Mouse (Mus musculus): ENCODE results near the gene Tefm. TPM values are rescaled to one million over a fixed set of nuclear protein-coding genes. Genes with fewer than 3 reads are reported as not detected.
A peak's percentile ranks its signal among the peaks of the same experiment; 100 is the strongest.
"Not testable (repeated sequence)": the region's sequence is repeated elsewhere in the genome, so short reads cannot be mapped to it uniquely, and the experiment has no call there.

The Tefm gene
- total RNA-seq, 4 experiments from 2014 or later: 30.1 to 36.3 (median 33.2) TPM

DNA sequence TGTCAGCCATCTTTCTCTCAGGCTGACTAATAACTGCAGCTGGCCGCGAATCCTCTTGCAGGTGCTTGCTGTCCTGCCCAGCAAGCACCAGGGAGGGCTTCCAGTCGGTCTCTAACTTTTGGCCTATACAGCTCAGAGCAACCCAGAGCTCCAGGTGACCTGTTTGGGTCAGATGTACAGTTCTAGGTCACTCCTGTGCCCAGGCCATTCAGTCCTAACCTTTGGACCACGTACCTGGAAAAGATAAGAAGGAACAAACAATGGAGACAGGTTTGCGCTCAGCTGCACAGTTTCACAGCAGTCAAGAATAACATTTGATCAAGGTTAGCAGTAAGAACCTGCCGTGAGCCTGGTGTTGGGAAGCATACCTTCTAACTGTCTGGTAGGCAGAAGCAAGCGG lies 17.0 kb upstream of the Tefm start:
- DNase-seq (ENCODE audit: low spot score): no peak

DNA sequence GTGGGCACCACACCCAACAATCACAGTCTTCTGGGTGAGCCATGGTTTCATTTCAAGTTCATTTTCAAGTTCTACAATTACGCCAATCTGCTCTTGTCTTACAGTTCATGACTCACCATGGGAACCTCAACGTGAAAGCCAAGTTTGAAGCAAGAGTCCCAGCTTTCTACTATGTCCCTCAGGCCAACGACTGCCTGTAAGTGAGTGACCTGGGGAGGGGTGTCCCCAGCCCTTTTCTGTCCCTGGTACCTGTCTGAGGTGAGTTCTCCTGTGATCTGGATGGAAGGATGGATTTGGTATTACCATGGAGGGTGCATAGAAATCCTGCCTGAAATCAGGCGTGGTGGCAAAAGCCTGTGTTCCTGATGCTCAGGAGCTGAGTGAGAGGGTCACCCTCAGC lies 14.9 kb upstream of the Tefm start:
- DNase-seq (ENCODE audit: low spot score): no peak

DNA sequence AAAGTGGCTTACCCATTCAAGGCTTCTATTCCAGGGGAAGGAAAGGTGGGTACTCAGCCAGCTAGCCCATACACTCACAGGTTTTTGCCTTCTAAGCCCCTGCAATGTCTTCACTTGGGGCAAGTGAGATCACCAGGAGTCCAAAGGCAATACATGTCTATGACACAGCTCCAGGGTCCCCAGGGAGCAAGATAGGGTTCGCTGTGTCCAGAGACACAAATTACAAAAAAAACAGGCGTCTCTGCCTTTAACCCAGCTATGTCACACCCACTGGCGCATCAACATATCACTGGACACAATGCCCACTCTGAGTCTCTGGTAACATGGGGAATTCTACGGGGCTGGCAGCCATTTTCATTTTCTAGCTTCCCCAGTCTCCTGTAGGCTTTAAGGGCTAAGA lies 14.0 kb upstream of the Tefm start:
- no peak for DNase-seq (ENCODE audit: low spot score)

DNA sequence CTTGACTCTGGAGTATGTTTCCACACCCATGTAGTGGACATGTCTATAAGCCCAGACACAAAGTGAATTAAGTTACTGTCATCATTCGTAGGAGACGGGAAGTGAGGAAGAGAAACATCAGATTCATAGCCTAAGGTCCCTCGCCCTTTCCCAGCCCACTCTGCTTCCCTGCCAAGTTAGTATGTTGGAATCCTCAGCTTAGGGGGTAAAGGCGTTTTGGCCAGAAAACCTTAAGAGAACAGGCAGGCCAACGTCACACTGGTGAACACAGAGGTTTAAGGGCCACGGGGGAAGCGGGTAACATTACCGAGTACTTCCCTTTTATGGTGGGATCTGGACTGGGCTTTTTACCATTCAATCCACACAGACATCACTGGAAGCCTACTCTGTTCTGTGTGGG lies 13.6 kb upstream of the Tefm start:
- no peak for DNase-seq (ENCODE audit: low spot score)

DNA sequence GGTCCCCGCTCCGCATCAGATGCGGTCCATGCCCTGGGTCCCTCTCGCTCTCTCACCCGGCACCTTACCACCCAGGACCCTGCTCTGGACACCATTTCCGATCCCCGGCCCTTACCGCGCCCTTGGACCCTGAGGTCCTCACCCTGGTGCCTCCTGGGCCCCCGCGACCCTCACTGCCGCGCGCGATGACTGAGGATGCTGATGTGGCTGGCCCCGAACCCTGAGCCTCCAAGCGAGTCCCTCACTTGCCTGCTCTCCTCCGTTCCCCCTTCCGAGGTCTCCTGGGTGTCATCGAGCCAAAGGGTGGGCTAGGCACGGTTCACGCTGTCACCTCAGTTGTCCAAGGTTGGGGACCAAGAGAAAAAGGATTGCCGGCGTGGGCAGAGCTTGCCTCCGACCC lies 12.5 kb upstream of the Tefm start:
- no peak for DNase-seq (ENCODE audit: low spot score)

DNA sequence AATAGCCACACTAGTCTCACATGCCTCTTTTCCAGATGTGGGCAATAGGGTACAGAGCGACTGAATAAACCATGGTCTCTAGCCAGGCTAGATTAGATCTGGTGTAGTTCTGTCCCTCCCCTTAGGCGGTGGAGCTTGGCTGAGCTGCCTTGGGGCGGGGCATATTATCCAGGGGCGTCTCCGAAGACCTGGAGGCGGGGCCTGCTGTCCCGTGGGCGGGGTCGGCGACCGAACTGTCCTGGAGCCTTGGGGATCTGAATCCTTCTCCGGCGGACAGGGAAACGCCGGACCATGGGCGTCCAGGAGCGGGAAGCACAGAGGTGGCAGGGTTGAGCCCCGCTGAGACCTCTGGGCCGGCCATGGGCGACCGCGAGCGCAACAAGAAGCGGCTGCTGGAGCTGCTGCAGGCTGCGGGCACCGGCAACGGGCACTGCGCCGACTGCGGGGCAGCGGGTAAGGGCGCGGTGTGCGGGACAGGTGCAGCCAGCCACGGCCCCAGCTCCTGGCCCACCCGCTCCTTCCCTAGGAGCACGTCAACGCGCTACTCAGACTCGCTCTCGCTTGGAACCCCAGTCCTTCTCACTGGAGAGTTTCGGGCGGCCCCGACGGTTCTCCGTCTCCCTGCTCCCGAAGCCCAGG lies 12.0 kb upstream of the Tefm start, which contains the start of gene Adap2:
TSS of gene Adap2 (plus strand) at position 249 of the 639 bp plus-strand sequence.
- peak; percentile 95 for DNase-seq (ENCODE audit: low spot score)

DNA sequence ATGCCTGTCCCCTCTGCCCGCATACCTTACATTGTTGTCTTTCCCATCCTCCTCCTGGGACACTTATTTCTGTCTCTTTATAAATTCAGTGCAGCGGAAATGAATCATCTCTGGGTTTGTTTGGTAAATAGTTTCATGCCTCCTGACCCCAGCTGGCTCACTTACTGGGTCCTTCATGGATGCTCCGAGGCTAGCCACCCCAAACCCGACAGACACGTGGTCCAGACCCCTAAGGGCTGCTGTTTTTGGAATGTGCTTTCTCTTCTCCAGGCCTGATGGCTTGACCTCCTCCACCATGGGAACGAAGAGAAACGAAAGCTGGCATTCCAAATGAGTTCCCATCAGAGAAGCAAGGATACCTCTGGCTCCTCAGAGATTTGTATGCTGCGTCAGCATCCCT lies 10.4 kb upstream of the Tefm start:
- no peak for DNase-seq (ENCODE audit: low spot score)

DNA sequence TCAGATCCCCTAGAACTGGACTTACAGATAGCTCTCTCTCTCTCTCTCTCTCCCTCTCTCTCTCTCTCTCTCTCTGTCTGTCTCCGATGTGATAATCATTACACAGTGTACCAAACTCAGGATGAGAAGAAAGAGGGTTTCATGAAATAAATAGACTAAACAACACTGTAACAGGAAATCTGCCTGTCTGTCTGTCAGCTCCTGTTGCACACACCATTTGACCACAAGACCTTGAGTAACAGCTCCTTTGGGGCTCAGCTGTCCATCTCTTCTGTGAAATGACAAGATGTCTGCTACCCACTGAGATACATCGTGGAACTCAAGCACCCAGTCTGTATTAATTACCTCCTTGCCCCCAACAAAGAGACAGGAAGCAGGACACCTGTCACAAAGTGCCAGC lies 9.6 kb upstream of the Tefm start:
- DNase-seq (ENCODE audit: low spot score): no peak

DNA sequence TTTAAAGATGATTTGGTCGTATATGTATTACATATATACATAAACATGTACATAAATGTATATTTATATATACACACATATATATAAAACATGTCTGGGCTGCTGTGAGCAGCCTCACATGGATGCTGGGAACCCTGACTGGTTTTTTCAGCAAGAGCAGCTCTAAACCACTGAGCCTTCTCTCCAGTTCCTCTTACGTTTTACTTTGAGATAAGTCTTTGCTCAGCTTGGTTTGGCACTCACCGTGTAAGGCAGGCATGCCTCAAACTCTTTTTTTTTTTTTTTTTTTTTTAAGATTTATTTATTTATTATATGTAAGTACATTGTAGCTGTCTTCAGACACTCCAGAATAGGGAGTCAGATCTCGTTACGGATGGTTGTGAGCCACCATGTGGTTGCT lies 8.6 kb upstream of the Tefm start:
- DNase-seq (ENCODE audit: low spot score): no peak

DNA sequence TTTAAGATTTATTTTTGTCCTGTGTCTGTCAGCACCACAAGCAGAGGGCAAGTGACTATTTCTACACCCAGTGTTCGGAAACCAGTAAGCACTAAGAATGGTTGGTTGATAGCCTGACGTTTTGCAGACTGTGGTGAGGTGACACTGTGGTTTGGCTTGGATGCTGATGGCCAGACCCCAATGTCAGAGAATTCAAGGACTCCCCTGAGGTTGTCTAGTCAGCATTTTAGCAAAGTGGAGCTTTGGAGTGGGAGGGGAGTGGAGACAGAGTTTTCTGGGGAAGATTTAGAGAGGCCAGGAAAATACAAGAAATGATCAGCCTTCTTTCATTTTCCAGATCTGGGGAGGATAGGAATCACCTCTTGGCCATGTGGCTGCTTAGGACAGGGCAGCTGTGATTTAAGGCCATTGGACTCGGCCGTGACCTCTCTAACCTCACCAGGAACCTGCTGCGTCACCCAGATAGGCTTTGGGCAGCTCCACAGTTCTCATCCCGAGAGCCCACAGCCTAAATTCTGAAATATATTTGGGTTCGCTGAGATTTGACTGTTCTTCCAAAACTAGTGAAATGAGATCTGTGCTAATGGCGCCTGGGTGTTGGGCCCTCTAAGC lies 7.5 kb upstream of the Tefm start:
- DNase-seq (ENCODE audit: low spot score): no peak

DNA sequence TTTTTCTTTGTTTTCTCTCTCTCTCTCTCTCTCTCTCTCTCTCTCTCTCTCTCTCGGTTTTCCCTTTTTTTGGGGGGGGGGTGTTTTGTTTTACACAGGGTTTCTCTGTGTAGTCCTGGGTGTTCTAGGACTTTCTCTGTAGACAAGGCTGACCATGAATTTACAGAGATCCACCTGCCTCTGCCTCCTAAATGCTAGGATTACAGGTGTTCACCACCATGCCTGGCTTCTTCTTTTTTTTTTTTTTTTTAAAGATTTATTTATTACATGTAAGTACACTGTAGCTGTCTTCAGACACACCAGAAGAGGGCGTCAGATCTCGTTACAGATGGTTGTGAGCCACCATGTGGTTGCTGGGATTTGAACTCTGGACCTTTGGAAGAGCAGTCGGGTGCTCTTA lies 7.0 kb upstream of the Tefm start:
- not testable (repeated sequence) for DNase-seq (ENCODE audit: low spot score)

DNA sequence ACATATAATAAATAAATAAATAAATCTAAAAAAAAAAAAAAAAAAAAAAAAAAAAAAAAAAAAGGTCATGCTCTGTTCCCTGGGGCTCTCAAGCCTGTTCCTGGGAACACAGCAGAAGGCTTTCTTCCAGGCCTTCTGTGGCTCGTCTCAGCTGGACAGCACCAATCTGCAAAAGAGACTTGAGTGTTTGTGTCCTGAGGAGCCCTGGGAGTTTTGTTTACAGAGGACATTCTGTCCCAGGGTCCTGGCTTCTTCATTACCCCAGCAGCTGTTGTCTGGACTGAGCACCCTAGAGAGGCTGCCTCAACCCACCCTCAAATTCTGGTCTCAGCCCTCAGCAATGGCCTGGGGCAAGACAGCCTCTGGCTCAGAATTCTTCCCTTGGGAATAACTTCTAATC lies 6.3 kb upstream of the Tefm start:
- peak; percentile 84 for DNase-seq (ENCODE audit: low spot score)

DNA sequence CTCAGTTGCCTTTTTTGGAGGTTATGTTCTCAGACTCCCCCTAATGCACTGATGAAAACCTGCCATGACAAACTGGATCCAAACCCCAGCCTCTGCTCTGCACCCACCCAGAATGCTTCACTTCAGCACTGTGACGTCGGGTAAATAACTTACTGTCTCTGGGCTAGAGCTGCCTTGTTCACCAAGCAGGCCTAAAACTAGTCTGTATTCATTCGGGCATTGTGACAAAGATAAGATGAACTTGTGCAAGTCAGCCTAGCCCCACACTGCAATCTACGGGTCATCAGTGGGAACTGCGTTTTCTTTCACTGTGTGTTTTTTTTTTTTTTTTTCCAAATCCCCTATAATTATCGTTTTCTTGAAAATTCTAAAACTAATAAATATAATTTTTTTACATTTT lies 5.8 kb upstream of the Tefm start:
- peak; percentile 48 for DNase-seq (ENCODE audit: low spot score)

DNA sequence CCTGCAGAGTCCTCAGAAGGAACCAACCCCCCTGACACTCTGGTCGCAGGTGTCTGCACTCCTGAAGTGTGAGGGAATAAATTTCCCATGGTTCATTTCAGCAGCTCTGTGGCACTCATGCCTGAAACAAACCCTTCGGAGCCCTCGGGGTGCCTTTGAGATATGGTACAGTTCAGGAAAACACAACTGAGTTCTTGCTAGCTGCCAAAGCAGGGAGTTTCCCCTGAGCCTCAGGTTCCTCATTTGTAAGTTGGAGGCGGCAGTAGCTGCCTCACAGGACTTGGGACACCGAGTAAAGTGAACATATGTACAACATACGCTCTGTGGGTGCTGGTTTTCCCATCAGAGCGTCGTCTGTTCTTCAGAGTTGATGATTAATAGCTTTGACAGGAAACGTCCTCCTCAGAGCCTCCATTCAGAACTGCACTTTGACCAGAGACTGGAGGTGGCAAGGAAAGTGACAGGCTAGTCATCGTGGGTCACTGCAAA lies 3.9 kb upstream of the Tefm start:
- no peak for DNase-seq (ENCODE audit: low spot score)

DNA sequence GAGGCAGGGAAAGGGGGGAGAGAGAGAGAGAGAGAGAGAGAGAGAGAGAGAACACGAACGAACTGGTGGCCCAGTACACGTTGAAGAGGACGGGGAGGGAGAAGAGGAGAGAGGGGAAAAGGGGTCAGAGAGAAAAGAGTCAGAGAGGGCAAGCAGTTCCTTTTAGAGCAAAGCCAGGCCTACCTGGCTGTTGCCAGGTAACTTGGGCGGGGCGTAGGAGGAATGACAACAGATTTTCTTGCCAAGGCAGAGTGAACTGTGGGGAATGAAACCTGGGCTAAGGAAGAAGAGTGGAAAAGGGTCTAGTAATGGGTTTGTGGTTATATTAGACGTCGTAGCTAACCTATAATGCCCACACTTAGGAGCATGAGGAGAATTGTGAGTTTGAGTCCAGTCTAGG lies 897 bp upstream of the Tefm start:
- DNase-seq (ENCODE audit: low spot score): no peak

DNA sequence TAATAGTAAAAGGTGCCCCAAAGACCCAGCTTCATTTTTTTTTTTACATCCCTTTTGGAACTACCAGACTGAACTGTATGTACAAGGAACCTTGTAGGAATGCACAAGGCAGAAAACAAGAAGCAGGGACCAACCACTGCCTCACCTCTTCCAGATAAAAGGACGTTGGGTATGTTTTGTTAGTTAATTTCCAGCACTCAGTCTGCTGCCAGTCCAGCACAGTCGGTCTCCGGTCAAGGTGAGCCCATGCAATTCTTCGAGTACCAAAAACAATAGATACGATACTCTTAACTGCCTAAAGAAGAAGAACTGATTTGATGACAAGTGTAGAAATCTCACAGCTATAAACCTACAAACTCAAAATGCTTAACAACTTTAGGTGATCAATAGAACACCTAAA lies 4.2 kb downstream of the Tefm start:
- no peak for DNase-seq (ENCODE audit: low spot score)

DNA sequence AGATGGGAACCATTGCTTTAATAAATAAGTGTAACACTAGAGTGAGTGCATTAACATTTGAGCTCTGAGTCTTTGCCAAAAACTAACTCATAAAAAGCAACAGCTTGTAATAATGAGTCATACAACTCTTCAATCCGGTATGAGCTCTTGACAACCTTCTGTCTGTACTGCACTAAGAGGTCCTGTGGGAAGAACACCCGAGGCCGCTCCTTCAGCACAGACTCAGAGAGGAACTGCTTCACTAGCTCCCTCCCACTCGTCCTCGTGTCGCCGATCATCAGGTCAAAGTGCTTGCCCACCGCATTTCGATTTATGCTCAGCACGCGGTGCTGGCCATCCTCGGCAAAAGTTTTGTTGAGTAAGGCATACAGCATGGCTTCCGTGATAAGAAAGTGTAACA lies 5.2 kb downstream of the Tefm start:
- DNase-seq (ENCODE audit: low spot score): no peak

DNA sequence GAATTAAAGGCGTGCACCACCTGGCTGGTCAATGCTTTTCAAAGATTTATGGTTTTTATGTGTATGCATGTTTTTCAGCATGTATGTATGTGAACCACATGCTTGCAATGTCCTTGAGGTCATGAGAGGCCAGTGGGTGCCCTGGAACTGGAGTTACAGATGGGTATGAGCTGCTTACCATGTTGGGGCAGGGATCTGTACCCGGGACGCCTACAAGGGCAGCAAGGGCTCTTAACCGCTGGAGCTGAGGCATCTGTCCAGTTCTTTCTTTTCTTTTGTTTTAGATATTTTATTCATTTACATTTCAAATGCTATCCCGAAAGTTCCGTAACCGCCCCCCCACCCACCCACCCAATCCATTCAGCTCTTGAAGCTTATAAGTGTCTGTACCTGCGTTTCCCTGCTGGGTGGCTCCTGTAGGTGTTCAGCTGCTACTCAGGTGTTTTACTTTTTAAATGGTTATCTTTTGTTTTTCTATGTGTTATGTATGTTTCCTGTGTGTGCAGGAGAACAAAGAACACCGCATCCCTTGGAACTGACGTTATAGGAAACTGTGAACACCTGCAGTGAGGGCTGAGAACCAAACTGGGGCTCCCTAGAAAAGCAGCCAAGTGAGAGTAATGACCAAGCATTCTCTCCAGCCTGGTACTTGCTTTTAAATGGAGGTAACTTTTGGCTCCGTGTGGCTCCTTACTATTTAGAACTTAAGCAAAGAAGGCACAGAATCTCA lies 5.9 kb downstream of the Tefm start:
- no peak for DNase-seq (ENCODE audit: low spot score)

DNA sequence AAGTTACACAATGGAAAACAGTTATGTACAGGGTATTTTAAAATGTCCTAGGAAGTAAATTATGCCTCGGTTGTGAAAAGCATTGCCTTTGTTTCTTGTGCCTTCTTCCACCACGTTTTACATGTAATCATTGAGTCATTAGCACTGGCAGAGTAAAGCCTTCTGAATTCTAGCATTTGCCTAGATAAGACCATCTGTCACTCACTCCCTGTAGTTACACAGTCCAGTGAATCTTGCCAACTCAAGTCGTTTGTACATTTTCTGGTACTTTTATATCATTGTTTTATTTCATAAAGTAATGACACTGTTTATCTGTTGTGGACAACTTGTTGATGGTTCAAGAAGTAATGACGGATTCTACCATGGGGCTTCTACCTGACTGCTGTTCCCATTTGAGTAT lies 7.2 kb downstream of the Tefm start:
- no peak for DNase-seq (ENCODE audit: low spot score)

DNA sequence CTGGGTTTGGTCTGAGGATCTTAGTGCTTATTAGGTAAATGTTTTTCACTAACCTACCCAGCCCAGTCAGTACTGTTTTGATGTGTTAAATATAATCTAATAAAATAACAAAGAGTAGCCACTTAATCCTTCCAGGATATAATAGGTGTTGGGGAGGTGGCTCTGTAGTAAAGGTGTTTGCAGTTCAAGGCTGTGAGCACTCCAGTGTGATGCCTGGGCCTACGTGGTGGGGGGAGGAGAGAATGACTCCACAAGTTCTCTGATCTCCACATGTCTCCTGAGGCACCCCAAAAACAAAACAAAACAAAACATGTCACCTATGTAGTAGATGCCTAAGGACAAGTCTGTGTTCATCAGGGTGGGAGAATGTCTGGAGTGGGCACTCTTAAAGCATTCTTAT lies 9.9 kb downstream of the Tefm start:
- DNase-seq (ENCODE audit: low spot score): no peak

DNA sequence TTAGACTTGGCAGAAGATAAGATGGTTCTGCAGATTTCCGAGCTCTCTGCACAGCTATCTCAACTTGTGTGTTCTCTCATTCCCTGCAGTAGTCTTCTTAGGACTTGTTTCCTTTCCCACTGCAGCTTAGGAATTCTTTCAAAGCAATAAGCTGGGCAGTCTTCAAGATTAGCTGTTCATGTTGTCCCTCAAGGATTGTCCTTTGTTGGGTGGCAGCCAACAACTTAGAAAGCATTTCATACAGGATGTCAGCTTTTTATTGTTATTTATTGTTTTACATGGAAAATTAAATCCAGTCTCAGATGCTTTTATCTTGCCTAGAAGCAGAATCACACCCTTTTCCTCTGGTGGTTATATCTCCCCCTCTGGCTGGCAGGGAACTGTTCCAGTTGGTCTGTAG lies 25.6 kb downstream of the Tefm start:
- DNase-seq (ENCODE audit: low spot score): no peak

DNA sequence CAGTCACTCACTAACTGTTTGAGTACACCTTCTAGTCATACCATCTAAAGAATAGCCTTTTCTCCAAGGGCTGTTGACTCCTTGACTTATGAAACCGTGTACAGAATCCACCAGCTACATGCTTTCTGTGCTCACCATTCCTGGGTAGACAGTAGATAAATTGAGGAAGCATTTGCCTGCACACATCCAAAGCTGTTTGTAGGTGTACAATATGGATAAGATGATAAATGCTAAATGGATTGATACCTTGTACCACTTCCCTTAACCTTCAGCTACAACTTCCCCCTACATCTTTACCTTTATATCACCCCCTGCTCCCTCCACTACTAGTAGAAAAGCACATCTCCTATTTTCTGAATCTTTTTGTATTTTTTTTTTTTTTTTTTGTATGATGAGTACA lies 37.6 kb downstream of the Tefm start:
- DNase-seq (ENCODE audit: low spot score): no peak

DNA sequence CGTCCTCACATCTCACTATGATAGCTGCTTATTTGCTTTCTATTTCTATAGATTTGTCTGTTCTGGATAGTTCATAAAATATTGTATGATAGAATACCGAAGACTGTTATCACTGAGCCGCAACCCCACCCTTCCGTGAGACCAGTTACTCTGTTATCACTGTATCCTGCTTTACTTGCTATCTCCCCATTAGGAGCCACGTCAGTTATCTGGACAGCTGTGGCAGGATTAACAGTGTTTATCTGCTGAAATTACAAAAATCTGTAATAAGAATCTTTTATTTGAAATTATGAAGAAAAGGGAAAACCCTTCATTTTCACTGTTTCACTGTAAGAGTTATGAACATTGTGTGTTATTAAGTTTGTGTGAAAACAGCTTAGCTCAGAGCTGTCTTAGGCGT lies 40.7 kb downstream of the Tefm start:
- no peak for DNase-seq (ENCODE audit: low spot score)

Measured in heart, adult 8-10 months (tissue).